ENCODE assay signal across 11 mouse cellular contexts in the genomic region with DNA sequence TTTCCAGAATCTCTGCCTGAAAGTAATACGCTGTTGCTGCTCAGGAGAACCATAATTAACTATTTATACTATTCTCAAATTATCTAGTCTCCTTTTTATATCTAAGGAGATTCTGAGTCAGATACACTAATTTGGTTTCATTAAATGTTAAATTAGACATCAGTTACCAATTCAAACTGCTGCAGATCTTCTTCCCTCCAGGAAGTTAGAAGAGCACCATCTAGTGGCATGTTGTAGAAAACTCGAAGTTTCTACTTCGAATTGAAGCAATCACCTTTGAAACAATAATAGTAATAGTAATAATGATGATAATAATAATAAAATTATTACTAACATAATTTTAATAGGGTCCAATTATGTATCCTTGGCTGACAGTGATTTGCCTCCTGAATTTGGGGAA. TPM values are rescaled to one million over a fixed set of nuclear protein-coding genes. Genes with fewer than 3 reads are reported as not detected.
A peak's percentile ranks its signal among the peaks of the same experiment; 100 is the strongest.
DNase-seq lines count a peak whose midpoint lies in the region; ATAC-seq and TF ChIP-seq lines count a peak whose summit lies in the region.
"Had no signal": no experiment of that assay in that cellular context is flagged by ENCODE, and none has a peak within 500 bp of the region (broad histone marks: within the 10 kb centered on the region; RNA-seq: fewer than 3 reads in every experiment).

No protein-coding gene starts in this region.

- DNase-seq in hindbrain, postnatal 0 days (ENCODE audit: low spot score) = peak; percentile 74
- no peak for DNase-seq in hindbrain, embryonic 10.5 days (ENCODE audit: low spot score)
- peak; percentile 84 for DNase-seq in midbrain, embryonic 11.5 days (ENCODE audit: low spot score, missing footprints)
- DNase-seq in midbrain, embryonic 10.5 days (ENCODE audit: low spot score) = no peak
- no peak for DNase-seq in Patski (ENCODE audit: low read depth, low spot score)
- DNase-seq in retina, embryonic 14.5 days (ENCODE audit: low spot score) = peak; percentile 72
- no peak for DNase-seq in right cerebral cortex, postnatal 36 days (ENCODE audit: low spot score in 2 of 2)
- no peak for DNase-seq in thymus, postnatal 10 days (ENCODE audit: low spot score in 2 of 2)
- DNase-seq: kidney, postnatal 10 days; thymus, postnatal 4 days had no signal

- TF ChIP-seq CTCF in hindbrain, postnatal 0 days (IDR thresholded peaks at IDR 0.05; ENCODE audit: low read depth) = peak; percentile 62
- TF ChIP-seq CTCF in Patski (IDR thresholded peaks at IDR 0.05) = peak; percentile 49

- H3K36me3 ChIP-seq in hindbrain, postnatal 0 days (ENCODE audit: insufficient read depth, low read length) = no peaks in the 10 kb centered on the region
- no peaks in the 10 kb centered on the region for H3K36me3 ChIP-seq in hindbrain, embryonic 10.5 days
- no peaks in the 10 kb centered on the region for H3K36me3 ChIP-seq in midbrain, embryonic 11.5 days (ENCODE audit: control insufficient read depth, insufficient read depth, low read length)
- H3K36me3 ChIP-seq in midbrain, embryonic 10.5 days = no peaks in the 10 kb centered on the region
- H3K36me3 ChIP-seq: neural tube, embryonic 15.5 days had no signal

- no peak overlapping the region for H3K4me2 ChIP-seq in hindbrain, postnatal 0 days (ENCODE audit: low read depth, low read length)
- no peak overlapping the region for H3K4me2 ChIP-seq in midbrain, embryonic 11.5 days
- H3K4me2 ChIP-seq: neural tube, embryonic 15.5 days had no signal

- no peaks in the 10 kb centered on the region for H3K9me3 ChIP-seq in hindbrain, postnatal 0 days (ENCODE audit: low read length)
- no peaks in the 10 kb centered on the region for H3K9me3 ChIP-seq in hindbrain, embryonic 10.5 days
- no peaks in the 10 kb centered on the region for H3K9me3 ChIP-seq in midbrain, embryonic 11.5 days (ENCODE audit: control insufficient read depth, low read length)
- no peaks in the 10 kb centered on the region for H3K9me3 ChIP-seq in midbrain, embryonic 10.5 days (replicated peaks)
- H3K9me3 ChIP-seq: neural tube, embryonic 15.5 days had no signal

- H3K27me3 ChIP-seq in hindbrain, postnatal 0 days (ENCODE audit: insufficient read depth, low read length) = no peaks in the 10 kb centered on the region
- peaks cover 22% of the 10 kb centered on the region for H3K27me3 ChIP-seq in hindbrain, embryonic 10.5 days (ENCODE audit: insufficient read depth, poor library complexity, severe bottlenecking)
- H3K27me3 ChIP-seq in midbrain, embryonic 11.5 days (ENCODE audit: control insufficient read depth, insufficient read depth, low read length) = peaks cover 5% of the 10 kb centered on the region; the same call in 1 of the 2 replicates
- peaks cover 12% of the 10 kb centered on the region for H3K27me3 ChIP-seq in midbrain, embryonic 10.5 days (ENCODE audit: low read depth, poor library complexity, severe bottlenecking)
- peaks cover 20% of the 10 kb centered on the region for H3K27me3 ChIP-seq in Patski

- CTCF ChIA-PET in Patski (lab: Charles Lee) = no interaction called here

- H3K4me3 ChIP-seq in hindbrain, postnatal 0 days (ENCODE audit: low read length) = no peak overlapping the region
- no peak overlapping the region for H3K4me3 ChIP-seq in hindbrain, embryonic 10.5 days
- no peak overlapping the region for H3K4me3 ChIP-seq in midbrain, embryonic 11.5 days (ENCODE audit: low read depth, low read length)
- H3K4me3 ChIP-seq in midbrain, embryonic 10.5 days = no peak overlapping the region
- H3K4me3 ChIP-seq: neural tube, embryonic 15.5 days had no signal

- in situ Hi-C loops in Patski (cut with MboI; ENCODE audit: low pct_unique_long_range_greater_than_20kb) = loop anchor here (25.0 kb wide), 1 partner anchor 602 kb away; a partner anchor contains a TSS

- no peaks in the 10 kb centered on the region for H3K4me1 ChIP-seq in hindbrain, postnatal 0 days (ENCODE audit: insufficient read depth, low read length)
- H3K4me1 ChIP-seq in hindbrain, embryonic 10.5 days (replicated peaks) = peaks cover 7% of the 10 kb centered on the region; the same call in 1 of the 2 replicates
- H3K4me1 ChIP-seq in midbrain, embryonic 11.5 days (ENCODE audit: control insufficient read depth, insufficient read depth, low read length) = peaks cover 3% of the 10 kb centered on the region
- peaks cover 7% of the 10 kb centered on the region for H3K4me1 ChIP-seq in midbrain, embryonic 10.5 days

- ATAC-seq in hindbrain, postnatal 0 days = no peak
- no peak for ATAC-seq in midbrain, embryonic 11.5 days (ENCODE audit: low FRiP score)
- ATAC-seq in Patski = no peak

- WGBS in hindbrain, postnatal 0 days = 23% methylated on average over 3 of the region's 3 CpGs
- 27% methylated on average over 3 of the region's 3 CpGs for WGBS in hindbrain, embryonic 10.5 days
- 27% methylated on average over 3 of the region's 3 CpGs for WGBS in midbrain, embryonic 11.5 days
- 26% methylated on average over 3 of the region's 3 CpGs for WGBS in midbrain, embryonic 10.5 days

- H3K27ac ChIP-seq in hindbrain, postnatal 0 days = no peak overlapping the region
- H3K27ac ChIP-seq in hindbrain, embryonic 10.5 days = no peak overlapping the region
- no peak overlapping the region for H3K27ac ChIP-seq in midbrain, embryonic 11.5 days (ENCODE audit: low read depth, low read length)
- H3K27ac ChIP-seq in midbrain, embryonic 10.5 days (replicated peaks) = no peak overlapping the region
- H3K27ac ChIP-seq: neural tube, embryonic 15.5 days had no signal

- POLR2A ChIA-PET in Patski (lab: Charles Lee) = no interaction called here

- no peak overlapping the region for H3K9ac ChIP-seq in hindbrain, postnatal 0 days (replicated peaks; ENCODE audit: low read length)
- H3K9ac ChIP-seq in midbrain, embryonic 11.5 days (ENCODE audit: low read length) = no peak overlapping the region
- H3K9ac ChIP-seq: neural tube, embryonic 15.5 days had no signal

RNA-seq across cellular contexts. Expression of a gene that starts 4.1 kb away (rescaled TPM):
- 9.1 and 13.1 TPM in 2 replicates for total RNA-seq in hindbrain, postnatal 0 days (2014; rRNA removed)
- 8.1 and 8.2 TPM in 2 replicates for polyA plus RNA-seq in hindbrain, postnatal 0 days (2015; fragmentation: Nextera tagmentation; extraction: Ambion mirVana)
- polyA plus RNA-seq in hindbrain, embryonic 10.5 days (2016; fragmentation: Nextera tagmentation; extraction: Ambion mirVana) = 7.5 and 9.6 TPM in 2 replicates
- polyA plus RNA-seq in midbrain, embryonic 11.5 days (2014; fragmentation: Nextera tagmentation; extraction: Ambion mirVana) = 12.4 and 13.4 TPM in 2 replicates
- polyA plus RNA-seq in midbrain, embryonic 10.5 days (2016; fragmentation: Nextera tagmentation; extraction: Ambion mirVana) = 9.4 and 9.8 TPM in 2 replicates
- polyA plus RNA-seq in Patski (2021) = 40.1 TPM

Comparison
In these comparisons a context has a peak if more than half of its experiments do, and no peak if none do; other contexts are left out.
1. DNase-seq: peak in hindbrain, postnatal 0 days (single experiment), midbrain, embryonic 11.5 days (single experiment) and retina, embryonic 14.5 days (single experiment); none in hindbrain, embryonic 10.5 days (single experiment), midbrain, embryonic 10.5 days (single experiment), Patski (single experiment), right cerebral cortex, postnatal 36 days (0 of 2) and thymus, postnatal 10 days (0 of 2).